Mouse (Mus musculus) kidney, postnatal 0 days (tissue): ENCODE measurements around the gene Foxe3. TPM values are rescaled to one million over a fixed set of nuclear protein-coding genes. Genes with fewer than 3 reads are reported as not detected.

Experiments used
- ATAC-seq: fragments of 200-750 bp; cut with Nextera tagmentation; replicated peaks from 2 replicates; pipeline ENCODE4 v1.8.0; 2017; ENCODE audit warnings: low read depth, moderate number of reproducible peaks, moderate TSS enrichment, moderate library complexity; ENCODE audit not compliant: low FRiP score
- DNase-seq: peaks from one replicate; pipeline ENCODE4 v3.0.0-alpha.2; 2016; ENCODE audit warnings: low spot score
- H3K27ac ChIP-seq: fragments of 300-500 bp; sonication (generic); 2 replicates; pipeline ENCODE4 v1.5.1; 2014; ENCODE audit warnings: mild to moderate bottlenecking
- H3K27me3 ChIP-seq: fragments of 300-500 bp; sonication (generic); 2 replicates; pipeline ENCODE4 v1.6.1; 2014; ENCODE audit warnings: low read length, mixed read lengths; ENCODE audit not compliant: insufficient read depth
- H3K36me3 ChIP-seq: fragments of 300-500 bp; sonication (generic); 2 replicates; pipeline ENCODE4 v1.6.1; 2014; ENCODE audit warnings: low read length, mixed read lengths; ENCODE audit not compliant: insufficient read depth
- H3K4me1 ChIP-seq: fragments of 300-500 bp; sonication (generic); replicated peaks from 2 replicates; pipeline ENCODE4 v1.6.1; 2014; ENCODE audit warnings: antibody characterized with exemption, low read length, mixed read lengths; ENCODE audit not compliant: insufficient read depth
- H3K4me2 ChIP-seq: fragments of 300-500 bp; sonication (generic); 2 replicates; pipeline ENCODE4 v1.6.1; 2014; ENCODE audit warnings: mild to moderate bottlenecking, low read length, moderate library complexity, mixed read lengths
- H3K4me3 ChIP-seq: fragments of 300-500 bp; sonication (generic); replicated peaks from 2 replicates; pipeline ENCODE4 v1.5.1; 2014; ENCODE audit warnings: low read depth, low read length
- H3K9ac ChIP-seq: fragments of 300-500 bp; sonication (generic); 2 replicates; pipeline ENCODE4 v1.6.1; 2014; ENCODE audit warnings: low read depth, low read length
- H3K9me3 ChIP-seq: fragments of 300-500 bp; sonication (generic); replicated peaks from 2 replicates; pipeline ENCODE4 v1.6.1; 2016; ENCODE audit warnings: low read length, inconsistent platforms, mixed read lengths
- CTCF ChIP-seq: IDR thresholded peaks from 2 replicates; pipeline ENCODE4 v1.5.1; 2016; ENCODE audit warnings: antibody characterized with exemption, low read depth, mild to moderate bottlenecking, moderate library complexity
- WGBS: fragments of 180-500 bp; shearing (Covaris S2); extraction: QIAGEN DNeasy Blood & Tissue Kit; methylation state at CpG from one replicate; pipeline ENCODE4 v1.1.7; 2014; 5-methylcytosine and 5-hydroxymethylcytosine counted together
- polyA plus RNA-seq: library from polyadenylated mRNA; unstranded; fragments of >200 nt; fragmentation: Nextera tagmentation; extraction: Ambion mirVana; gene quantifications from 2 replicates; pipeline ENCODE4 v1.2.1, GENCODE M21; 2015

Gene Foxe3
- polyA plus RNA-seq, 1 experiment from 2014 or later, result not detected

DNA sequence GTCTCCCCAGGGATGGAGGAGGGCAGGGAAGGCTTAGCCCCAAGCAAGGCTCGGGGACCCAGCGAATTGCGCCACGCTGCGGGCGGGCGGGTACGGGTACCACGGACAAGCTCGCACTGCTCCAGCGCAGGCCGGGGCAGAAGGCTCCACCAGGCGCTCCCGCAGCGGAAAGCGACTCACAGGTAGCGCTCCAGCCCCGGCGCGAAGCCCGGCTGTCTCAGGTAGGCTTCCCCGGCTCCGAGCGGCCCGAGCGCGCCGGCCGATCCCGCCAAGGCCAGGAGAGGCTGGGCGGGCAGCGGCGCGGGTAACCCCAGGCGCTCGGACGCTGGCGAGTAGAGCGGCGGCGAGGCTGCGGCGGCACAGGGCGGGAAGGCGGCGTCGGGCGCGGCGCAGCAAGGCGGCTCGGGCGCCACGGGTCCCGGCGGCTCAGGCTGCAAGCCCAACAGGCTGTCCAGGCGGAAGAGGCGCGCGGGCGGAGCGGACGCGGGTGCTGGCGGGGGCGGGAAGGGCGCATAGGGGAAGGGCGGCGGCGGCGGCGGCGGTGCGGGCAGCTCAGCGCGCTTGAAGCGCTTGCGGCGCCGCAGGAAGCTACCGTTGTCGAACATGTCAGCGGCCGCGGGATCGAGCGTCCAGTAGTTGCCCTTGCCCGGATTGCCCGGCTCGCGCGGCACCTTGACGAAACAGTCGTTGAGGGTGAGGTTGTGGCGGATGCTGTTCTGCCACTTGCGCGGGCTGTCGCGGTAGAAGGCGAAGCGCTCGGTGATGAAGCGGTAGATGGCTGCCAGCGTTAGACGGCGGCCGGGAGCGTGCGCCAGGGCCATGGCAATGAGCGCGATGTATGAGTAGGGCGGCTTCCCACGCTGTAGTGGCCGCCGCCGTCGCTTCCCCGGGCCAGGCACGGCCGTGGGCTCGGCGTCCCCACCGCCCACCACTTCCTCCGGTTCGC lies 569 bp downstream of the Foxe3 start:
- Histone ChIP-seq H3K36me3 (no peaks in the 10 kb centered on the region), H3K9me3 (no peaks in the 10 kb centered on the region), H3K27me3 (peaks cover 61% of the 10 kb centered on the region), H3K27ac (no peak overlapping the region), H3K4me3 (peak overlapping the region; percentile 41), H3K9ac (0 out of 2 replicates have a peak overlapping the region, but pooled peaks have one; percentile 32), H3K4me1 (peaks cover 7% of the 10 kb centered on the region; the same call in 1 of the 2 replicates), H3K4me2 (peak overlapping the region; percentile 71)
- ATAC-seq (peak; percentile 46), DNase-seq (peak; percentile 44)
- peak; percentile 3; the same call in 1 of the 2 replicates for TF ChIP-seq CTCF
- WGBS, result 1% methylated on average over 121 of the region's 125 CpGs

GRCm38 (mm10) chr4:114917091-114917490 lies 8.7 kb downstream of the Foxe3 start:
- Histone ChIP-seq H3K27ac (no peak overlapping the region), H3K4me1 (no peaks in the 10 kb centered on the region), H3K36me3 (no peaks in the 10 kb centered on the region; the same call in 1 of the 2 replicates), H3K4me3 (no peak overlapping the region), H3K9me3 (no peaks in the 10 kb centered on the region), H3K9ac (no peak overlapping the region), H3K27me3 (peaks cover 20% of the 10 kb centered on the region), H3K4me2 (no peak overlapping the region)
- peak; percentile 89 for TF ChIP-seq CTCF
- 31% methylated on average over 2 of the region's 2 CpGs for whole genome bisulfite sequencing
- ATAC-seq, result no peak; the same call in 1 of the 2 replicates
- peak; percentile 88 for DNase-seq

- Histone ChIP-seq H3K4me2 (no peak overlapping the region), H3K9ac (no peak overlapping the region), H3K4me1 (no peaks in the 10 kb centered on the region), H3K36me3 (no peaks in the 10 kb centered on the region; the same call in 1 of the 2 replicates), H3K27me3 (peaks cover 18% of the 10 kb centered on the region; the same call in 1 of the 2 replicates), H3K4me3 (no peak overlapping the region), H3K27ac (no peak overlapping the region), H3K9me3 (no peaks in the 10 kb centered on the region)
- DNase-seq, result no peak
- no peak for TF ChIP-seq CTCF
- 67% methylated on average over 4 of the region's 4 CpGs for WGBS
- ATAC-seq, result no peak
Measured at GRCm38 (mm10) chr4:114916056-114916455, 9.8 kb downstream of the Foxe3 start.

GRCm38 (mm10) chr4:114913594-114913962 lies 12.2 kb downstream of the Foxe3 start:
- no peak for ATAC-seq
- H3K4me2 ChIP-seq, result no peak overlapping the region
- DNase-seq, result peak; percentile 89

GRCm38 (mm10) chr4:114912705-114913593 lies 12.9 kb downstream of the Foxe3 start:
- no peak for TF ChIP-seq CTCF
- peaks cover 27% of the 10 kb centered on the region; the same call in 1 of the 2 replicates for H3K27me3 ChIP-seq
- H3K27ac ChIP-seq, result no peak overlapping the region
- H3K4me1 ChIP-seq, result peaks cover 11% of the 10 kb centered on the region; the same call in 1 of the 2 replicates
- WGBS, result 28% methylated on average over 35 of the region's 35 CpGs
- no peaks in the 10 kb centered on the region for H3K9me3 ChIP-seq
- H3K36me3 ChIP-seq, result no peaks in the 10 kb centered on the region; the same call in 1 of the 2 replicates
- H3K9ac ChIP-seq, result no peak overlapping the region
- no peak overlapping the region for H3K4me3 ChIP-seq
- ATAC-seq, result no peak
- DNase-seq, result no peak
- H3K4me2 ChIP-seq, result peak overlapping the region; percentile 35

More at GRCm38 (mm10) chr4:114913594-114913962, 12.2 kb downstream of the Foxe3 start:
- peaks cover 27% of the 10 kb centered on the region; the same call in 1 of the 2 replicates for H3K27me3 ChIP-seq
- H3K36me3 ChIP-seq, result no peaks in the 10 kb centered on the region; the same call in 1 of the 2 replicates
- no peak overlapping the region for H3K4me3 ChIP-seq
- 8% methylated on average over 13 of the region's 13 CpGs for WGBS
- H3K9me3 ChIP-seq, result no peaks in the 10 kb centered on the region
- peak; percentile 76 for TF ChIP-seq CTCF
- H3K27ac ChIP-seq, result no peak overlapping the region
- H3K4me1 ChIP-seq, result peaks cover 11% of the 10 kb centered on the region; the same call in 1 of the 2 replicates
- H3K9ac ChIP-seq, result no peak overlapping the region
